Mouse (Mus musculus): ENCODE data around the gene Fam13c. TPM values are rescaled to one million over a fixed set of nuclear protein-coding genes. Genes with fewer than 3 reads are reported as not detected.

Fam13c gene
- polyA plus RNA-seq, 1 experiment from 2014 or later = 8.5 TPM

GRCm38 (mm10) chr10:70505842-70506241, 65.6 kb downstream of the Fam13c start:
- Histone ChIP-seq H3K9me3 (peaks cover 8% of the 10 kb centered on the region; the same call in 1 of the 2 replicates), H3K36me3 (replicated peaks) (no peaks in the 10 kb centered on the region), H3K4me1 (peaks cover 4% of the 10 kb centered on the region; the same call in 1 of the 2 replicates), H3K27me3 (replicated peaks; ENCODE audit: low read depth, poor library complexity, severe bottlenecking) (no peaks in the 10 kb centered on the region), H3K4me3 (no peak overlapping the region), H3K27ac (replicated peaks) (no peak overlapping the region)
- WGBS = 85% methylated on average over 5 of the region's 5 CpGs
- DNase-seq (ENCODE audit: low spot score) = no peak

GRCm38 (mm10) chr10:70506499-70507168, 66.4 kb downstream of the Fam13c start:
- H3K27me3 ChIP-seq (replicated peaks; ENCODE audit: low read depth, poor library complexity, severe bottlenecking) = no peaks in the 10 kb centered on the region
- peaks cover 4% of the 10 kb centered on the region; the same call in 1 of the 2 replicates for H3K4me1 ChIP-seq
- H3K27ac ChIP-seq (replicated peaks) = no peak overlapping the region
- H3K4me3 ChIP-seq = no peak overlapping the region
- no peaks in the 10 kb centered on the region for H3K36me3 ChIP-seq (replicated peaks)
- DNase-seq (ENCODE audit: low spot score) = no peak
- WGBS = 64% methylated on average over 15 of the region's 15 CpGs
- peaks cover 8% of the 10 kb centered on the region; the same call in 1 of the 2 replicates for H3K9me3 ChIP-seq

GRCm38 (mm10) chr10:70507880-70508279, 67.6 kb downstream of the Fam13c start:
- no peak overlapping the region for H3K27ac ChIP-seq (replicated peaks)
- no peak overlapping the region for H3K4me3 ChIP-seq
- peaks cover 4% of the 10 kb centered on the region; the same call in 1 of the 2 replicates for H3K4me1 ChIP-seq
- no peaks in the 10 kb centered on the region for H3K36me3 ChIP-seq (replicated peaks)
- WGBS = 90% methylated on average over 3 of the region's 3 CpGs
- H3K27me3 ChIP-seq (replicated peaks; ENCODE audit: low read depth, poor library complexity, severe bottlenecking) = no peaks in the 10 kb centered on the region
- no peak for DNase-seq (ENCODE audit: low spot score)
- H3K9me3 ChIP-seq = peaks cover 8% of the 10 kb centered on the region; the same call in 1 of the 2 replicates

GRCm38 (mm10) chr10:70514848-70515247, 74.6 kb downstream of the Fam13c start:
- H3K9me3 ChIP-seq = no peaks in the 10 kb centered on the region
- H3K4me3 ChIP-seq = no peak overlapping the region
- 87% methylated on average over 9 of the region's 9 CpGs for WGBS
- no peaks in the 10 kb centered on the region for H3K36me3 ChIP-seq (replicated peaks)
- peaks cover 14% of the 10 kb centered on the region for H3K27me3 ChIP-seq (replicated peaks; ENCODE audit: low read depth, poor library complexity, severe bottlenecking)
- peaks cover 7% of the 10 kb centered on the region for H3K4me1 ChIP-seq
- no peak for DNase-seq (ENCODE audit: low spot score)
- no peak overlapping the region for H3K27ac ChIP-seq (replicated peaks)

GRCm38 (mm10) chr10:70516661-70517060, 76.4 kb downstream of the Fam13c start:
- peaks cover 23% of the 10 kb centered on the region for H3K4me1 ChIP-seq
- no peaks in the 10 kb centered on the region for H3K36me3 ChIP-seq (replicated peaks)
- DNase-seq (ENCODE audit: low spot score) = no peak
- no peak overlapping the region for H3K4me3 ChIP-seq
- peaks cover 17% of the 10 kb centered on the region for H3K27me3 ChIP-seq (replicated peaks; ENCODE audit: low read depth, poor library complexity, severe bottlenecking)
- 89% methylated on average over 8 of the region's 8 CpGs for WGBS
- no peaks in the 10 kb centered on the region for H3K9me3 ChIP-seq
- H3K27ac ChIP-seq (replicated peaks) = no peak overlapping the region

- peaks cover 19% of the 10 kb centered on the region for H3K27me3 ChIP-seq (replicated peaks; ENCODE audit: low read depth, poor library complexity, severe bottlenecking)
- H3K4me3 ChIP-seq = peak overlapping the region; percentile 62
- peak overlapping the region; percentile 78 for H3K27ac ChIP-seq (replicated peaks)
- no peaks in the 10 kb centered on the region for H3K36me3 ChIP-seq (replicated peaks)
- no peak for DNase-seq (ENCODE audit: low spot score)
- no peaks in the 10 kb centered on the region for H3K9me3 ChIP-seq
- WGBS = 6% methylated on average over 14 of the region's 14 CpGs
- H3K4me1 ChIP-seq = peaks cover 26% of the 10 kb centered on the region
Observed at GRCm38 (mm10) chr10:70519640-70520099, 79.4 kb downstream of the Fam13c start.

- peak; percentile 73 for DNase-seq (ENCODE audit: low spot score)
- Histone ChIP-seq H3K27ac (replicated peaks) (peak overlapping the region; percentile 78), H3K27me3 (replicated peaks; ENCODE audit: low read depth, poor library complexity, severe bottlenecking) (peaks cover 19% of the 10 kb centered on the region), H3K9me3 (no peaks in the 10 kb centered on the region), H3K4me3 (peak overlapping the region; percentile 62), H3K36me3 (replicated peaks) (no peaks in the 10 kb centered on the region; the same call in 1 of the 2 replicates), H3K4me1 (peaks cover 26% of the 10 kb centered on the region)
- WGBS = under 1% methylated on average over 38 of the region's 38 CpGs
Observed at GRCm38 (mm10) chr10:70520143-70521131, 80.2 kb downstream of the Fam13c start.

GRCm38 (mm10) chr10:70521379-70521778, 81.1 kb downstream of the Fam13c start:
- H3K4me3 ChIP-seq = peak overlapping the region; percentile 62
- peaks cover 19% of the 10 kb centered on the region for H3K27me3 ChIP-seq (replicated peaks; ENCODE audit: low read depth, poor library complexity, severe bottlenecking)
- no peak overlapping the region for H3K27ac ChIP-seq (replicated peaks)
- no peaks in the 10 kb centered on the region; the same call in 1 of the 2 replicates for H3K36me3 ChIP-seq (replicated peaks)
- peak; percentile 29 for DNase-seq (ENCODE audit: low spot score)
- peaks cover 26% of the 10 kb centered on the region for H3K4me1 ChIP-seq
- H3K9me3 ChIP-seq = no peaks in the 10 kb centered on the region
- WGBS = 21% methylated on average over 5 of the region's 5 CpGs

GRCm38 (mm10) chr10:70530185-70530823, 90.0 kb downstream of the Fam13c start:
- no peaks in the 10 kb centered on the region; the same call in 1 of the 2 replicates for H3K36me3 ChIP-seq (replicated peaks)
- WGBS = 91% methylated on average over 12 of the region's 12 CpGs
- no peak for DNase-seq (ENCODE audit: low spot score)
- H3K27me3 ChIP-seq (replicated peaks; ENCODE audit: low read depth, poor library complexity, severe bottlenecking) = no peaks in the 10 kb centered on the region
- no peak overlapping the region for H3K27ac ChIP-seq (replicated peaks)
- no peaks in the 10 kb centered on the region for H3K9me3 ChIP-seq
- H3K4me1 ChIP-seq = no peaks in the 10 kb centered on the region
- H3K4me3 ChIP-seq = no peak overlapping the region

GRCm38 (mm10) chr10:70532249-70532648, 92.0 kb downstream of the Fam13c start:
- no peaks in the 10 kb centered on the region for H3K4me1 ChIP-seq
- WGBS = 90% methylated on average over 9 of the region's 9 CpGs

GRCm38 (mm10) chr10:70533301-70533781, 93.1 kb downstream of the Fam13c start:
- Histone ChIP-seq H3K9me3 (no peaks in the 10 kb centered on the region), H3K4me3 (no peak overlapping the region), H3K27me3 (replicated peaks; ENCODE audit: low read depth, poor library complexity, severe bottlenecking) (no peaks in the 10 kb centered on the region), H3K36me3 (replicated peaks) (peaks cover 7% of the 10 kb centered on the region), H3K4me1 (no peaks in the 10 kb centered on the region), H3K27ac (replicated peaks) (no peak overlapping the region)
- 72% methylated on average over 8 of the region's 8 CpGs for WGBS
- no peak for DNase-seq (ENCODE audit: low spot score)

More at GRCm38 (mm10) chr10:70532249-70532648, 92.0 kb downstream of the Fam13c start:
- Histone ChIP-seq H3K27me3 (replicated peaks; ENCODE audit: low read depth, poor library complexity, severe bottlenecking) (no peaks in the 10 kb centered on the region), H3K27ac (replicated peaks) (no peak overlapping the region), H3K4me3 (no peak overlapping the region), H3K36me3 (replicated peaks) (peaks cover 4% of the 10 kb centered on the region; the same call in 1 of the 2 replicates), H3K9me3 (no peaks in the 10 kb centered on the region)
- no peak for DNase-seq (ENCODE audit: low spot score)

GRCm38 (mm10) chr10:70533986-70534385, 93.7 kb downstream of the Fam13c start:
- DNase-seq (ENCODE audit: low spot score) = no peak
- Histone ChIP-seq H3K9me3 (no peaks in the 10 kb centered on the region), H3K27ac (replicated peaks) (no peak overlapping the region), H3K4me3 (no peak overlapping the region), H3K4me1 (no peaks in the 10 kb centered on the region), H3K27me3 (replicated peaks; ENCODE audit: low read depth, poor library complexity, severe bottlenecking) (no peaks in the 10 kb centered on the region), H3K36me3 (replicated peaks) (peaks cover 7% of the 10 kb centered on the region)
- WGBS = 89% methylated on average over 12 of the region's 12 CpGs
